Mouse (Mus musculus): ENCODE results near the gene Cacnb1. TPM values are rescaled to one million over a fixed set of nuclear protein-coding genes. Genes with fewer than 3 reads are reported as not detected.

Cacnb1 gene
- total and polyA plus RNA-seq, 3 experiments, result 2.3 to 4.4 TPM; not detected in 1

DNA sequence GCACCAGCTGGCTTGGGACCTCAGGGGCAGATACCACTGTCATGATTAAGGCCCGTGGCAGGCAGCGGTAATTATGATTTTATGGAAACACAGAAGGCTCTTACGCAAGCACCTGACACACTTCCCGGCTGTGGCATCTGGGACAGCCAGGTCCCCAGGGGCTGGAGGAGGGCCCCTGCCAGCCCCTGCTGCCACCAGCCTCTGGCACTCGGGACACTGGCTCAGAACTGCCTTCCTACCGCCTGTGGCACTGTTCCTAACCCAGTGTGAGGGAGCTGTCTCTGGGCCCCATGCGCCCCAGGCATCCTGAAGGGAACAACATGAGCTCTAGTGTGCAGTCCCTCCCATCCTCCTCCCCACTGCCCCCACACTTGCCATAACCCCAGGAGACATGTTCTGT lies 36.8 kb upstream of the Cacnb1 start:
- Histone ChIP-seq H3K36me3 (ENCODE audit: control insufficient read depth in 1 of 2, insufficient read depth in 2 of 2, low read length in 2 of 2) (no peaks in the 10 kb centered on the region), H3K9me3 (replicated peaks; ENCODE audit: insufficient read depth, low read length) (no peaks in the 10 kb centered on the region), H3K4me1 (ENCODE audit: control insufficient read depth in 1 of 2, insufficient read depth in 2 of 2, low read length in 2 of 2) (peaks cover 0 to 4% of the 10 kb centered on the region in 2 experiments; a peak in 1 of 4 replicates), H3K27ac (ENCODE audit: control insufficient read depth, low read depth, low read length) (no peak overlapping the region), H3K9ac (ENCODE audit: control insufficient read depth, low read depth, low read length, poor library complexity, severe bottlenecking) (no peak overlapping the region), H3K27me3 (ENCODE audit: control insufficient read depth in 1 of 2, insufficient read depth in 2 of 2, low read length in 2 of 2) (no peaks in the 10 kb centered on the region), H3K79me2 (ENCODE audit: control insufficient read depth, insufficient read depth, low read length, poor library complexity) (no peaks in the 10 kb centered on the region), H3K4me3 (ENCODE audit: control insufficient read depth in 1 of 2, insufficient read depth in 1 of 2, low read depth in 2 of 2, low read length in 2 of 2) (no peak overlapping the region)
- TF ChIP-seq MYC (IDR thresholded peaks at IDR 0.05; ENCODE audit: low read depth, low read length), result no peak
- TF ChIP-seq MAFK (IDR thresholded peaks at IDR 0.05; ENCODE audit: borderline replicate concordance, low read depth, low read length), result no peak
- no peak for TF ChIP-seq SMC3 (IDR thresholded peaks at IDR 0.05; ENCODE audit: low read depth, low read length)
- no peak for TF ChIP-seq ETS1 (IDR thresholded peaks at IDR 0.05; ENCODE audit: low read depth, low read length)
- no peak for TF ChIP-seq CTCF (IDR thresholded peaks at IDR 0.05 in 2 of 3, conservative IDR thresholded peaks at IDR 0.05 in 1 of 3; ENCODE audit: control insufficient read depth in 1 of 3, insufficient read depth in 1 of 3, low read depth in 2 of 3, low read length in 3 of 3, poor library complexity in 1 of 3, severe bottlenecking in 1 of 3)
- no peak for TF ChIP-seq NELFE (IDR thresholded peaks at IDR 0.05; ENCODE audit: low read depth, low read length)
- TF ChIP-seq TCF12 (IDR thresholded peaks at IDR 0.05; ENCODE audit: low read depth, low read length), result no peak
- no peak for TF ChIP-seq HCFC1 (IDR thresholded peaks at IDR 0.05; ENCODE audit: low read depth, low read length)
- no peak for TF ChIP-seq TAL1 (IDR thresholded peaks at IDR 0.05; ENCODE audit: low read length)
- no peak for DNase-seq (ENCODE audit: low read depth, low spot score)

- Histone ChIP-seq H3K36me3 (ENCODE audit: control insufficient read depth in 1 of 2, insufficient read depth in 2 of 2, low read length in 2 of 2) (no peaks in the 10 kb centered on the region), H3K79me2 (ENCODE audit: control insufficient read depth, insufficient read depth, low read length, poor library complexity) (no peaks in the 10 kb centered on the region), H3K9ac (ENCODE audit: control insufficient read depth, low read depth, low read length, poor library complexity, severe bottlenecking) (no peak overlapping the region), H3K27ac (ENCODE audit: control insufficient read depth, low read depth, low read length) (no peak overlapping the region), H3K4me1 (ENCODE audit: control insufficient read depth in 1 of 2, insufficient read depth in 2 of 2, low read length in 2 of 2) (peaks cover 0 to 4% of the 10 kb centered on the region in 2 experiments; a peak in 1 of 4 replicates), H3K27me3 (ENCODE audit: control insufficient read depth in 1 of 2, insufficient read depth in 2 of 2, low read length in 2 of 2) (no peaks in the 10 kb centered on the region), H3K4me3 (ENCODE audit: control insufficient read depth in 1 of 2, insufficient read depth in 1 of 2, low read depth in 2 of 2, low read length in 2 of 2) (no peak overlapping the region), H3K9me3 (replicated peaks; ENCODE audit: insufficient read depth, low read length) (no peaks in the 10 kb centered on the region)
- peak; percentile 90 for DNase-seq (ENCODE audit: low read depth, low spot score)
- no peak for TF ChIP-seq ZC3H11A (IDR thresholded peaks at IDR 0.05; ENCODE audit: low read depth, low read length)
- no peak for TF ChIP-seq BHLHE40 (IDR thresholded peaks at IDR 0.05; ENCODE audit: borderline replicate concordance, low read depth, low read length)
- TF ChIP-seq CTCF (IDR thresholded peaks at IDR 0.05 in 2 of 3, conservative IDR thresholded peaks at IDR 0.05 in 1 of 3; ENCODE audit: control insufficient read depth in 1 of 3, insufficient read depth in 1 of 3, low read depth in 2 of 3, low read length in 3 of 3, poor library complexity in 1 of 3, severe bottlenecking in 1 of 3), result no peak
- TF ChIP-seq ETS1 (IDR thresholded peaks at IDR 0.05; ENCODE audit: low read depth, low read length), result no peak
- TF ChIP-seq CHD2 (IDR thresholded peaks at IDR 0.05; ENCODE audit: low read length), result no peak
- TF ChIP-seq ZNF384 (IDR thresholded peaks at IDR 0.05; ENCODE audit: low read depth, low read length), result no peak
- no peak for TF ChIP-seq GATA1 (IDR thresholded peaks at IDR 0.05; ENCODE audit: low read depth, low read length)
- no peak for TF ChIP-seq POLR2AphosphoS2 (IDR thresholded peaks at IDR 0.05; ENCODE audit: low read length)
- no peak for TF ChIP-seq GABPA (IDR thresholded peaks at IDR 0.05; ENCODE audit: low read depth, low read length)
- TF ChIP-seq E2F4 (IDR thresholded peaks at IDR 0.05; ENCODE audit: borderline replicate concordance, low read depth, low read length), result no peak
- TF ChIP-seq CHD1 (IDR thresholded peaks at IDR 0.05; ENCODE audit: low read depth, low read length), result no peak
- TF ChIP-seq NRF1 (IDR thresholded peaks at IDR 0.05; ENCODE audit: insufficient read depth, low read depth, low read length, poor library complexity, severe bottlenecking), result no peak
- no peak for TF ChIP-seq EP300 (IDR thresholded peaks at IDR 0.05; ENCODE audit: low read depth in 1 of 2, low read length in 2 of 2)
- TF ChIP-seq MAFK (IDR thresholded peaks at IDR 0.05; ENCODE audit: borderline replicate concordance, low read depth, low read length), result no peak
- no peak for TF ChIP-seq KAT2A (conservative IDR thresholded peaks at IDR 0.05; ENCODE audit: low read depth, low read length)
- TF ChIP-seq NELFE (IDR thresholded peaks at IDR 0.05; ENCODE audit: low read depth, low read length), result no peak
- no peak for TF ChIP-seq RAD21 (IDR thresholded peaks at IDR 0.05; ENCODE audit: low read depth, low read length)
- TF ChIP-seq HCFC1 (IDR thresholded peaks at IDR 0.05; ENCODE audit: low read depth, low read length), result no peak
- TF ChIP-seq MYB (IDR thresholded peaks at IDR 0.05; ENCODE audit: low read depth, low read length), result no peak
- TF ChIP-seq MXI1 (IDR thresholded peaks at IDR 0.05; ENCODE audit: low read depth, low read length), result no peak
- TF ChIP-seq JUND (IDR thresholded peaks at IDR 0.05; ENCODE audit: low read depth, low read length), result no peak
- TF ChIP-seq MYC (IDR thresholded peaks at IDR 0.05; ENCODE audit: low read depth, low read length), result peak; percentile 79
- TF ChIP-seq POLR2AphosphoS5 (IDR thresholded peaks at IDR 0.05; ENCODE audit: borderline replicate concordance, low read depth, low read length), result no peak
- peak; percentile 69 for TF ChIP-seq USF1 (IDR thresholded peaks at IDR 0.05; ENCODE audit: low read depth, low read length)
- TF ChIP-seq TAL1 (IDR thresholded peaks at IDR 0.05; ENCODE audit: low read length), result no peak
- TF ChIP-seq SIN3A (IDR thresholded peaks at IDR 0.05; ENCODE audit: low read length), result no peak
- no peak for TF ChIP-seq ZKSCAN1 (IDR thresholded peaks at IDR 0.05; ENCODE audit: low read depth, low read length)
- TF ChIP-seq MEF2A (IDR thresholded peaks at IDR 0.05; ENCODE audit: extremely low read depth, insufficient replicate concordance, low read depth, low read length, poor library complexity, severe bottlenecking), result no peak
- no peak for TF ChIP-seq TCF12 (IDR thresholded peaks at IDR 0.05; ENCODE audit: low read depth, low read length)
- TF ChIP-seq SMC3 (IDR thresholded peaks at IDR 0.05; ENCODE audit: low read depth, low read length), result no peak
These were observed 35.2 kb upstream of the Cacnb1 start for GRCm38 (mm10) chr11:98057998-98058397.

All from MEL (cell line).